Mouse (Mus musculus): Measurements from ENCODE around the gene Fnbp1.

Gene Fnbp1

DNA sequence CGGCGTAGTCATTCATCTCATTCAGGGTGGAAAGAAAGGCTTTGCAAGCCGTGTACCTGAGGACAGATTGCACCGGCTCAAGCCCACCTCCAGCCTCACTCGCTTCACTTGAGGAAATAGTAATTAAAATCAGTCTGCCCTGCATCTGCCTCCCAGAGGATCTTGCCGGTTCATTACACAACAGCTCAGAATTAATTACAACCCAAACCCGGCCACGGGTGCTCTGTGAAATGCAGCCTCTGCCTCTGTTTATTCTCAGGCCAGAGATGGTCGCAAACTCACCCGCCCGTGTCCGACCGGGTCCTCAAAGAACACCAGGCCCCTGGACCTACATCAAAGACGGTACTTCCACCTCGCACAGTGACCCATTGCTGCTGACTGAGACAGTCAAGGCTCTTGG, 45.7 kb downstream of the Fnbp1 start:
- no peak for DNase-seq (ENCODE audit: low read depth)

DNA sequence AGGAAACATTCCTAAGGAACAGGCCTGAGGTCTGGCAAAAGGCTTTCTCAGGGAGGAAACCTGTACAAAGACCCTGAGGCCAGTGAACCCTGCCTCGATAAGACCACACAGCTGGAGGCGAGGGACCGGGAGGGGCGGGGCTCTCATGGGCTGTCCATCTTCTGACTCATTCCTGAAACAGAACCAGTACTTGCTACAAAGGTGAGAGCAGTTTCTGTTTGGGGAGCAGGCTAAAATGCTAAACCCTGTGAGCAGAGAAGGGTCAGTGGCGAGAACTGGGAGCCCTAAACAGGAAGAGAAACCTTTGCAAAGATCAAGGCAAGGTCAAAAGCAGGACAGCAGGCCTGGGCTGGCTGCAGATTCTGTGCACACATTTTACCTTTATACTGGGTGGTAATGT, 47.2 kb downstream of the Fnbp1 start:
- no peak for DNase-seq (ENCODE audit: low read depth)

DNA sequence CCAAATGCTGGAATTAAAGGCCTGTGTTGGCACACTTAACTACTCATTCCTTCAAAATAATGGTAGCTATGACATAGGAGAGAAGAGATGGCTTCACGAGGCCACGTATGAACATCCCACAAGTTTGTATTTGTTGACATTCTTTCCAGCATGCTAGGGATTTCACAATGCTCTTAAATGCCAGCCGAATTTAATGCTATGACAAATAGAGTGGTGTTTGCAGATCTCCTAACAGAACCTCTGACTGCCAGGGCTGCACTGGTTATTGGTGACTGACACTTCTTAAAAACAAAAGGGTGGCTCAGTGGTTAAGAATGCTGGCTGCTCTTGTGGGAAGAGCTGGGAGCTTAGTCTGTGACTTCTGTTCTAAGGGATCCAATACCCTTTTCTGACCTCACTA, 48.9 kb downstream of the Fnbp1 start:
- no peak for DNase-seq (ENCODE audit: low read depth)

DNA sequence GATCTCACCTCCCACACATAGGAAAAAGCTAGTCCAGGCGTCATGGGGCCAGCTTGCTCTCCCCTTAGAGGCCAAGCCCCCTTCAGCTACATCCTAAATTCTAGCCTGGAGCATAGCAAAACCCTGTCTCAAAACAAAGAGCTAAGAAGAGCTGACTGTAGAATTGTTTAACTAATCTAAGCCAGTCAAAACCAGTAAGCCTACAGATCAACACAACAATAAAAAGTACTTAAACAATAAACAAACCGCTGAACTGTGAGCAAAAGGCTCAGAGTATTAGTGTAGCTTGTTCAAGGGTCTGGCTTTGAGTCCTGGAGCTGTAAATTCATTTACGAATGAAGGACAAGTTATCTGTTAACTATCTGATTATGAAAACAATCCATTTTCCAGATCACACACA, 50.6 kb downstream of the Fnbp1 start:
- DNase-seq (ENCODE audit: low read depth): no peak

DNA sequence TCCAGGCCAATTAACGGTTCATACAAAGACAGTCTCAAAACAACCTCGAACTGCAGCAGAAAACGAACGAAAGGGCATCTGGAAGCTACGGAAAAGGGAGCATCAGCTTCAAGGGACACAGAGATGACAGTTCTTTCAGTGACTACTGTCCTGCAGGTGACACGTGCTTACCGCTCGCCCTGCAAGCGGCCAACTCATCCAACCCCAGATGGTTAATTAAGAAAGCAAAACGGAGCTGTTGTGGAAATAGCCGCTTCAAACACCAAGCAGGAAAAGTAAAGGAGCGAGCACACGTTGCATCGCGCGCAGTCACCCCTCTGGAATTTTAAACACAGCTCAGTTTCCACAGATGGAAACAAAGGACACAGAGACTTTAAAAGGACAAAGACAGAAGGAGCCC, 52.2 kb downstream of the Fnbp1 start:
- DNase-seq (ENCODE audit: low read depth): no peak

DNA sequence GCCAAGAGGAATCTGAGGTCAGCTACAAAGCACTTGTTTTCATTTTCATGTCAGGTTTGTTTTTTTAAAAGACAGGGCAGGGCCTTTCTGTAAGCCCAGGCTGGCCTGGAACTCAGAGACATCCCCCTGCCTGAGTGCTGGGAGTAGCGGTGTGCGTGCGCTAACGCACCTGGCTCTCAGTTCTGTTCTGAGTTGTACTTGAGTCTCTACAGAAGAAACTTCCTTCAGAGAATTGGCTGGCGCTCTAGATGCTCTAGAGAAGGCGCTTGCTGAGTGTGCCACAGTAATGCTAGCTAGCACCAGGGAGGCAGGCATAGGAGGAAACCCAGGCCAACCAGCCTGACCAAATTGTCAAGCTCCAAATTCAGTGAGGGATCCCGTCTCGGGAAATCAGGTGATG, 52.9 kb downstream of the Fnbp1 start:
- DNase-seq (ENCODE audit: low read depth): peak; percentile 26

DNA sequence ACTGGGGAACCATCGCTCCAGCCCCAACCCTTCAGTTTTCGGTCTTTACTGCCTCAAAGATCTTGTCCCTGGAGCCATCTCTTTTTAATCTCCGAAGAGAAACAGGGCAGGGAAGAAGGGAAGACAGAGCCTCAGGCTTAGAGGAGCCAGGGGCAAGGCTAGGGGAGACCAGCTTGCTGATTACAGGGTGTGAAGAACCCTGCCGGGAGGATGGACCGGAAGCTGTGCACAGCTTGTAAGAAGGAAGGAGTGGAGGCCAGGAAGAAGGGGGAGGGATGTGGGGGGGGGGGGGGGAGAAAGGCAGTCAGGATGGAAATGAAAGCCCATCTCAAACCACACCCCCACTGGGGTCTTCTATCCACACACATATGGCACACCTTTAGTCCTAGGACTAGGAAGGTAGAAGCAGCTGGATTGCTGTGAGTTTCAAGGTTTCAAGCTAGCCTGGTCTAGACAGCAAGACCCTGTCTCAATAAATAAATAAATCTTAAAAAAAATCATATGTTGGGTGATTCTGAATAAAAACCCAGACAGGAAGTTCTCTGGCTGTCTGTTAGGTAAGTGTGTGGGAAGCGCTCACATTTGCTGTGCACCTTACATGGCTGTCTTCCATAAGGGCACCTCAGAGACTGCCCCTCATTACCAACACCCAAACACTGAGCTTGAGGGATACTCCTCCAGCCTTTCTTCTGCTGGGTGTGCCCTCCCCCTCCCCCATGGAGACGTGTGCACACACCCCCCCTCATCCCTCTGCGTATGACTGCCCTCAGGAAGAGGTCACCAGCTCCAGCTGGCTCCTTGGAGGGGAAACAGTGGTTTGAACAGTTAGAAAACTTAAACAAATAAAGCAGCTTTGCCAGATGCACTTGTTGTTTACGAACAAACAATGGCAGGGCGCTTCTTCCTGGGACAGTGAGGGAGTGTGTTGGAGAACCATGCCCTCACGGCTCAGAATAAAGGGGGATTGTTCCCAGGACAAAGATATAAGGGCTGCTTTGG, 53.8 kb downstream of the Fnbp1 start:
- peak; percentile 92 for DNase-seq (ENCODE audit: low read depth)

DNA sequence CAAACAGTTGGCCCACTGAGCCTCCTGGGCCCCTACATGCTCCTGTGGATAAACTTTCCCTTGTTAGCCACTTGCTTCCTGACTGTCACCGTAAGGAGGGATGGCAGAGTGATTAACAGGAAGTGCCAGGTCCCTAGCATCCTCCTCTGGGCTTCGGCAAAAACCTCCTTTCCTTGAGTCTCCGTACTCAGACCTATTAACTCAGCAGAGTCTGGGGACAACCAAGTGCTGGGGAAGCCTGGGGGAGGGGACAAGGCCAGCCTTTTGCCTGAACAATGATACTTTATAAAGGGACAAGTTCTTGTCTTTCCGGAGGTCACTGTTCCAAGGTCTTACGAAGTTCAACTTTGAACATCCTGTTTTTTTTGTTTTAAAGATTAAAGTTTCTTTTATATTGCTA, 54.7 kb downstream of the Fnbp1 start:
- DNase-seq (ENCODE audit: low read depth): peak; percentile 66

DNA sequence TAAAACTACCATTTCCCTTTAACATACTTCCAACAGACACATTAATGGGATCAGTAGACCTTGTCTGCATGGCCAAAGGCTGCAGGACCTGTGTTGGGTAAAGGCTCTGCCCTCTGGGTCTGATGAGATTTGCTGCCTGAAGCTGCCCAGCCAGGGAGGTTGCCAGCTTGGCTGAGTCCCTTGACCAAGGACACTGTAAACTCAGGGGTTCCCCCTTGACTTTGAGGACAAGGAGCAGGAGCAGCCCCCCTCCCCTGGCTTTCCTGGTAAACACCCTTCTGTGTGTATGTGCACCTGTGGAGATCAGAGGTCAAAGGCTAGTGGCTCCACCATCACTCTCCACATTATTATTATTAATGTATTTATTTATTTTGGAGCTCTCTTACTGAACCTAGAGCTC, 55.3 kb downstream of the Fnbp1 start:
- no peak for DNase-seq (ENCODE audit: low read depth)

DNA sequence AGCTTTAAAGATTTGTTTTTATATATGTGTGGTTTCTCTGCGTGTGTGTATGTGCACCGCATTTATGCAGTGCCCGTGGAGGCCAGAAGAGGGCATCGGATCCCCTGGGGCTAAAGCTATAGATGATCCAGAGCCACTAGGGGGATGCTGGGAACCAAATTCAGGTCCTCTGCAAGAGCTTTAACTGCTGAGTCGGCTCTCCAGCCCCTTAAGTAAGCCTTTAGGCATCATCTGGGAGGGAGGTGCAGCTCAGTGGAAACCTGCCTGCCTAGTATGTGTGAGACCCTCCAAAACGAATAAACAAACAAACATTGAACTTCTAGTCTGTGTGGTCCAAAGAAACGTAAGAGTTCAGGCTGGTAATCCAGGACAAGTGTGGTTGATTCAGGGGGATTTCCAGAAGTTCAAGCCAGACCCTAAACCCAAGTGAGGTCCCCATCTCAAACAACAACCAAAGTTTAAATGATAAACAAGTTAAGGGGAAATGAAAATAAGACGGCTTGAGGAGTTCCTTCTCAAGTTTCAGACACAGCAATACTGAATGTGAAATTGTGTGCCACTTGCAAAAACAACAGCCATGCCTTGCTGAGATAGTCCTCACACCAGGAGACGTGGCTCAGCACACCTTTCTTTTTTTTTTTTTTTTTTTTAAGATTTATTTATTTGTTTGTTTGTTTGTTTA, 57.5 kb downstream of the Fnbp1 start:
- DNase-seq (ENCODE audit: low read depth): no peak

DNA sequence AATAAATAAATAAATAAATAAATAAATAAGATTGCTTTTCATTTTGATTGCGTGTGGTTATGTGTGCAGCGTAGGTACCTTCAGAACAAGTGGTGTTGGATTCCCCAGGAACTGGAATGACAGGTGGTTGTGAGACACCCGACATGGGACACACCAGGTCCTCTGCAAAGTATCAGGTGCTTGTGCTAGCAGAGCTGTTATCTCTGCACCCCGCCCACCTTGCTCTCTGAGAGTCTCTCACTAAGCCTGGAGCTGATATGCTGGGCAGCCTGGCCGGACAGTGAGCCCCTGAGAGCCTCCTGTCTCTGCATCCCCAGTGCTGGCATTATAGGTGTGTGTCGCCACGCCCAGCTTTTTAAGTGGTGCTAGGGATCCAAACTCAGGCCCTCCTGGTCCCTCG, 58.4 kb downstream of the Fnbp1 start:
- DNase-seq (ENCODE audit: low read depth): no peak

DNA sequence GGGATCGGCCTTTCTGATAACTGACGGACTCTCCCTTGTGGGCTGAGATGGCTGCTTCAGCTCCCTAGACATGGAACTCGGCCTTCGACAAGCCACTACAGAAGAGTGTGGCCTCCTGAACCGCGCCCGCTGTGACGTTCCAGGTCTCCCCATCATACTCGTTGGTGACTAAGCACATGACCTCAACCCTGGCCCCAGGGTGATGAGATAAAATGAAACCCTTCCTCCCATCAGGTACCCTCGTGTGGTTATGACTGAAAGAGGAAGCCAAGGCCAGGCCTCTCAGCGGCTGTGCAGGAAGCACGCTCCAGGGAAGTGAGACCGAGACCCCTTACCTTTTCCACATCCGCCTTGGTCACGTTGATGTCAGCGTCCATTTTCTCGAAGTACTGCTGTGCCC, 59.2 kb downstream of the Fnbp1 start:
- peak; percentile 99 for DNase-seq (ENCODE audit: low read depth)

DNA sequence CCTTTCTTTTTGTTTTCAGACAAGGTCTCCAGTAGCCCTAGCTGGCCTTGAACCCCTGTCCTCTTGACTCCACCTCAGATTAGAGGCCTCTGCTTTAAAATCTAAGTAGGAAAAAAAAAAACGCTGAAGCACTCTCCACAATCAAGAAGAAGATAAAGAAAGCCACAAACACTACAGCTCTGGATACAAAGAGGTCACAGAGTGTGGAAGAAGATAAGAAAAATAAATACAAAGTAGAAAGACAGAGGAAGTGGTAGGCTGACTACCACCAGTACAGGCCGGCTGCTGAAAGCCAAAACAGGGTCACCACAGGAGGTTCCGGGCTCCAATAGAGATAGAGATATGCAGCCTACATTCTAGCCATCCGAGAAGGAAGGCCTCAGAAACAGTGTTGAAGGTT, 60.5 kb downstream of the Fnbp1 start:
- DNase-seq (ENCODE audit: low read depth): peak; percentile 97

DNA sequence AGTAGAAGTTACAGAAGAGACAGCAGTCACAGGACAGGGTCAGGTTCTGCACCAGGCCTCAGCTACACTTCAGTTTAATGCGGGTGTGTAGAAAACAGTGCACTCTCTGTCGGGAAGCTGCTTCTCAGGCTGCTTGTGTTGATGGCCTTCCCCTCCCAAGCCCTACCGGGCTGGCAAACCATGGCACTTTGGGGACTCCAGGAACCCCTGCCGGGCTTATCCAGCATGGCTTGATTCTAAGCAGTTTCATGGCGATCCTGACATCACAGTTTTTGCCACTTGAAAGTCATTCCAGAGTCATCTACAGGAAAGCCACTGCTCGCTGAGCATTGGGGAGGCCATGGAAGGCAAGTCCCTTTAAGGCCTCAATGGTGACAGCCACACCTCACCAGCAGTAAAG, 62.7 kb downstream of the Fnbp1 start:
- no peak for DNase-seq (ENCODE audit: low read depth)

DNA sequence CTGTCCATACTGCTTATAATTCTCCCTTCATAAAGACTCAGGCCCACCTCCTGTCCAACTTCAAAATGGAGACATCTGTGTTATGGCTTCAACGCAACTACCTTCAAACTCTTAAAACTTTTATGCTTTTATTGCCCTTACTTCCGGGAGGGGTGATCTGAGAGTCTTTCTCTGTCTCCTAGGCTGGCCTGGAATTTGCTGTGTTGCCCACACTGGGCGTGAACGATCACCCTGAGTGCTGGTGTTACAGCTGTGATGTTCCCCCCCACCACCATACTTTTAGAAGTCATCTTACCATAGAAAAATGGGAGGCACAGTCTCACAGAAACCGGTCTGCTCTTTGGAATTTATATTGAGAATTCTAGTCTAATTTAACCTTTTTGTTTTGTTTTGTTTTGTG, 64.2 kb downstream of the Fnbp1 start:
- no peak for DNase-seq (ENCODE audit: low read depth)

DNA sequence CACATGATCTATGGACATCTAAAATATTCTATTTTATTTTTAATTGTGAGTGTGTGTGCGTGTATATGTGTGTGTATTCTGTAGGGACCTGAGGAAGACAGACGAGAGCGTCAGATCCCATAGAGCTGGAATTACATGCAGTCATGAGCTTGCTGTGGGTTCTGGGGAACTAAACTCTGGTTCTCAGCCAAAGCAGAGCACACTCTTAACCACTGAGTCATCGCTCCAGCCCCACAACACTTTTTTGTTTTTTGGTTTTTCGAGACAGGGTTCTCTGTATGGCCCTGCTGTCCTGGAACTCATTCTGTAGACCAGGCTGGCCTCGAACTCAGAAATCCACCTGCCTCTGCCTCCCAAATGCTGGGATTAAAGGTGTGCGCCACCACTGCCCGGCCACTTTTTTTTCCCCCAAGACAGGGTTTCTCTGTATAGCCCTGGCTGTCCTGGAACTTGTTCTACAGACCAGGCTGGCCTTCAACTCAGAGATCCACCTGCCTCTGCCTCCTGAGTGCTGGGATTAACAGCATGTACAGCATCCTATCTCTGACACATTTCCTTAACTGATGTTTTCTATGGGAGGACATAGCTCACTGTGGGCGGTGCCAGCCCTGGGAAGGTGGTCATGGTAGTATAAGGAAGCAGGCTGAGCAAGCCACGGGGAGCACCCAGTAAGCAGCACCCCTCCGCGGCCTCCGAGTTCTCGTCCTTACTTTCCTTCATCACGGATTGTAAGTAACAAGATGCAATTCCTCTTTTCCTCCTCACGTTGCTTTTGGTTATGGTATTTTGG, 65.3 kb downstream of the Fnbp1 start:
- peak; percentile 48 for DNase-seq (ENCODE audit: low read depth)

DNA sequence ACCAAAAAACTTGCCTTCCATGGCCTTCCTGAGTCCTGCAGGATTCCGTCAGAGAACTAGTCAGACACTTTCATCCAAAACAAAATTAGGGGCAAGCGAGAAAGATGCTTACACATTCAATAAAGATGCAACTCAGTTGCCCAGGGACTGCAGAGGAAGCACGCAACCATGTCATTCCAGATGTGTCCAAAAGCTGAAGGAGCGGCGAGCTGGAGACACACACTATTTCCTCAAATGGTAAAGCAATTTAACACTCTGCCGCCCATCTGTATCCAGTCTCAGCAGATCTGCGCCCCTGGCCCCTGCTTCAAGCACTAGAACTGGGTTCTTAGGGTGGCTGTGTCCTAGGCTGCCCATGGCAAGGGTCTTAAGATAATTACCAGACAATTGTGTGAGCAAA, 66.0 kb downstream of the Fnbp1 start:
- no peak for DNase-seq (ENCODE audit: low read depth)

DNA sequence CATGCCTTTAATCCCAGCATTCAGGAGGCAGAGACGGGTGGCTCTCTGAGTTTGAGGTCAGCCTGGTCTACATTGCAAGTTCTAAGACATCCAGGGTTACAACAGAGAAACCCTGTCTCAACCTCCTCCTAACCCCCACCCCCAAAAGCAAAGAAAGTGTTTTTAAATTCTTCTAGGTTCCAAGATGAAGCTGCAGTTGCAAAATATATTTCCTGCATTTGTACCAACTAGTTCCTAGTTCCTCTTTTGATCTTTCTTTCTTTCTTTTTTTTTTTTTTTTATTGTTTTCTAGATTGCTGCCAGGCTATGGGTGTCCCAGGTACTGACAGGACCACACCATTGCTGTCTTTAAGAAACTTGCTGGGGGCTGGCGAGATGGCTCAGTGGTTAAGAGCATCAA, 66.6 kb downstream of the Fnbp1 start:
- DNase-seq (ENCODE audit: low read depth): peak; percentile 69

DNA sequence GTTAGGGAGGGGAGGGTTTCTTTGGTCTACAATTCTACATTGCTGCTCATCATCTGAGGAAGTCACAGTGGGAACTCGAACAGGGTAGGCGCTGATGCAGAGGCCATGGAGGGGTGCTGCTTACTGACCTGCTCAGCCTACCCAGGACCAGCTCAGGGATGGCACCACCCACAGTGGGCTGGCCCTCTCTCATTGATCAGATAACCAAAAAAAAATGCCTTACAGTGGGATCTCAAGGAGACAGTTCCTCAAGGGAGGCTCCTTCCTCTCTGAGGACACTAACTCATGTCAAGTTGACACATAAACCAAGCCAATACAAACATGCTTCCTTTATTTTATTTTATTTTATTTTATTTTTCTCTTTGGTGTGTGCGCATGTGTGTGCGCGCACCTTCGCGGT, 72.3 kb downstream of the Fnbp1 start:
- no peak for DNase-seq (ENCODE audit: low read depth)

DNA sequence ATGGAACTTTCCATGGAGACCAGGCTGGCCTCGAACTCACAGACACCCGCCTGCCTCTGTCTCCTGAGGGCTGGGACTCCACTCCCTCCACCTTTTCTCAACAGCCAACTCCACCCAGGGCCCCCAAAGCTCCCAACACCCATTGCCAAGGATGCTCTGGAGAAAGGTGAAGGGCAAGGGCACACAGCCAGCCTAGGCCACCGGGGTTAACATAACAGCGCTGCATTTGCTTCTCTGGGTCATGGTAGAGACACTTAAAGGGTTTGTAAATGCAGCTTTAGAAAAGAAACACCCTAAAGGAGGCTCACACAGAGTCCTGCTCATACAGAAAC, 72.7 kb downstream of the Fnbp1 start:
- no peak for DNase-seq (ENCODE audit: low read depth)

DNA sequence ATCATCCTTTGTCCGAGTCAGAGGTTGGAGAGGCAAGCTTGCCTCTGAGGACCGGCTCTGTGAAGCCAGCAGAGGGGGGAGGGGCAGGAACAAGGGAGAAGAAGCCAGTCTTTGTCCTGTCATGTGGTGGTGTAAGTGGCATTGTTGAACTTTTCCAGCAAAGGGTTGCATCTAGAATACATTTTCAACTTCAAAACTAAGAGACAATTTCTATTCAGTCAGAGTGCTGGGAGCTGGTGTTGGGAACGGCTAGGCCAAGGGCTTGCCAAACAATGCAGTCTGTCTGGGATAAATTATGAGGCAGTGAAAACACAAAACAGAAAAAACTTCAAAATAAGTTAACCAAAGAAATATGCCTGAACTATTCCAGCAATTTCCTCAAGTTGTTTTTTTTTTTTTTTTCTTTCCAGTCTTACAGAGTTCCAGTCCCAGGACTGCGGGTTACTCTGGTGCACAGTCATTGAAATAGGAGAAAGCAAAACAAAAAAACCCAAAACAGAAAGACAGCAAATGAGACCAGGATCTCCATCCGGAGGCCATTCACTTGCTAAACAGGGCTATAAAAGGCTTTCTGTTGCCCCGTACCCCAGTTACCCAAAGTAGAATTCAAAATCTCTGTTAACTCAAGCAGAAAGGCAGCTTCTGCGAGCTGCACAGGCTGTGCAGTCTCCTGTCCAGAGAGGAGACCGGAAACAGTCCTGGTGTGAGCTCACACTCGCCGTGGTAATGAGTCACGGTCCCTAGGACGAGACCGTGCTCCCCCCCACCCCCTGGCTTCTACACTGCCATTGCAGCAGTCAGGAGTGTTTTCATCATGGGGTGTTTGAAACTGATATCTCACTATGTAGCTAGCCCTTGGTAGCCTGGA, 73.3 kb downstream of the Fnbp1 start:
- peak; percentile 90 for DNase-seq (ENCODE audit: low read depth)
